ENCODE assay signal across 14 mouse cellular contexts in genomic region chr1:143709966-143710626, GRCm38 (mm10). TPM values are rescaled to one million over a fixed set of nuclear protein-coding genes. Genes with fewer than 3 reads are reported as not detected.
A peak's percentile ranks its signal among the peaks of the same experiment; 100 is the strongest.
DNase-seq lines count a peak whose midpoint lies in the region; ATAC-seq and TF ChIP-seq lines count a peak whose summit lies in the region.
"Had no signal": no experiment of that assay in that cellular context is flagged by ENCODE, and none has a peak within 500 bp of the region (broad histone marks: within the 10 kb centered on the region; RNA-seq: fewer than 3 reads in every experiment).

No protein-coding gene starts in this region.

- no peak overlapping the region for H3K4me2 ChIP-seq in liver, embryonic 11.5 days
- H3K4me2 ChIP-seq in embryonic facial prominence, embryonic 12.5 days (replicated peaks), result no peak overlapping the region
- no peak overlapping the region for H3K4me2 ChIP-seq in hindbrain, embryonic 14.5 days (replicated peaks)
- H3K4me2 ChIP-seq in myocyte (ENCODE audit: low read depth), result peak overlapping the region; percentile 6
- H3K4me2 ChIP-seq: heart, embryonic 12.5 days had no signal

- no peak overlapping the region for H3K4me3 ChIP-seq in liver, embryonic 11.5 days (ENCODE audit: low read depth, low read length)
- H3K4me3 ChIP-seq in embryonic facial prominence, embryonic 12.5 days, result no peak overlapping the region
- no peak overlapping the region for H3K4me3 ChIP-seq in hindbrain, embryonic 14.5 days (replicated peaks; ENCODE audit: low read length)
- H3K4me3 ChIP-seq in myocyte, result no peak overlapping the region
- H3K4me3 ChIP-seq in thymus, adult 2 months (ENCODE audit: control insufficient read depth, insufficient read depth, low read length), result no peak overlapping the region
- H3K4me3 ChIP-seq: erythroblast, embryonic 14.5 days; heart, embryonic 12.5 days had no signal

- DNase-seq in liver, embryonic 11.5 days (ENCODE audit: low spot score), result no peak
- DNase-seq in liver, result no peak
- no peak for DNase-seq in hindbrain, embryonic 14.5 days (ENCODE audit: low spot score)
- no peak for DNase-seq in thymus, adult 2 months
- no peak for DNase-seq in urinary bladder, postnatal 14 days (ENCODE audit: low spot score)
- no peak for DNase-seq in embryo, embryonic 10.5 days (ENCODE audit: low spot score)
- DNase-seq: kidney, adult 2 months; lung, adult 18-20 months; right cerebral cortex, postnatal 14 days had no signal

- no peak for TF ChIP-seq CTCF in thymus, adult 2 months (IDR thresholded peaks at IDR 0.05; ENCODE audit: borderline replicate concordance, control insufficient read depth, extremely low read depth, insufficient read depth, low read length, poor library complexity)

- ATAC-seq in liver, embryonic 11.5 days (replicated peaks; ENCODE audit: low FRiP score), result peak; percentile 41; the same call in 1 of the 2 replicates
- peak; percentile 72; the same call in 1 of the 2 replicates for ATAC-seq in embryonic facial prominence, embryonic 12.5 days (ENCODE audit: insufficient number of reproducible peaks, insufficient read depth, low FRiP score, low TSS enrichment)
- peak; percentile 62; the same call in 1 of the 2 replicates for ATAC-seq in hindbrain, embryonic 14.5 days (ENCODE audit: low FRiP score)
- ATAC-seq: midbrain, embryonic 16.5 days had no signal

- no peaks in the 10 kb centered on the region for H3K4me1 ChIP-seq in liver, embryonic 11.5 days (replicated peaks; ENCODE audit: control insufficient read depth, insufficient read depth, low read length)
- H3K4me1 ChIP-seq in embryonic facial prominence, embryonic 12.5 days, result 0 out of 2 replicates have a peak, but pooled peaks cover 5% of the 10 kb centered on the region
- no peaks in the 10 kb centered on the region for H3K4me1 ChIP-seq in hindbrain, embryonic 14.5 days (replicated peaks; ENCODE audit: control insufficient read depth, insufficient read depth, low read length)
- H3K4me1 ChIP-seq in thymus, adult 2 months (replicated peaks; ENCODE audit: control insufficient read depth, insufficient read depth, low read length), result no peaks in the 10 kb centered on the region

- no peaks in the 10 kb centered on the region for H3K36me3 ChIP-seq in liver, embryonic 11.5 days (ENCODE audit: control insufficient read depth, insufficient read depth, low read length)
- H3K36me3 ChIP-seq in embryonic facial prominence, embryonic 12.5 days, result no peaks in the 10 kb centered on the region
- no peaks in the 10 kb centered on the region for H3K36me3 ChIP-seq in hindbrain, embryonic 14.5 days (replicated peaks; ENCODE audit: control insufficient read depth, insufficient read depth)
- H3K36me3 ChIP-seq in myocyte (ENCODE audit: control insufficient read depth, insufficient read depth), result no peaks in the 10 kb centered on the region
- H3K36me3 ChIP-seq in thymus, adult 2 months (ENCODE audit: control insufficient read depth, insufficient read depth, low read length), result no peaks in the 10 kb centered on the region
- H3K36me3 ChIP-seq: heart, embryonic 12.5 days had no signal

- no peak for TF ChIP-seq POLR2A in myocyte (IDR thresholded peaks at IDR 0.05; ENCODE audit: insufficient read length, low read depth)
- TF ChIP-seq POLR2A in thymus, adult 2 months (IDR thresholded peaks at IDR 0.05; ENCODE audit: control insufficient read depth, extremely low read depth, insufficient read depth, low read length, poor library complexity), result no peak

- no peak overlapping the region for H3ac ChIP-seq in myocyte (ENCODE audit: control insufficient read depth, insufficient read length)

- WGBS in liver, embryonic 11.5 days, result 68% methylated on average over 7 of the region's 7 CpGs
- WGBS in embryonic facial prominence, embryonic 12.5 days, result 54% methylated on average over 7 of the region's 7 CpGs
- WGBS in hindbrain, embryonic 14.5 days, result 62% methylated on average over 7 of the region's 7 CpGs
- WGBS in thymus, adult 2 months, result 75% methylated on average over 7 of the region's 7 CpGs

- H3K9ac ChIP-seq in liver, embryonic 11.5 days (ENCODE audit: low read depth, low read length), result no peak overlapping the region
- H3K9ac ChIP-seq in embryonic facial prominence, embryonic 12.5 days, result no peak overlapping the region
- no peak overlapping the region for H3K9ac ChIP-seq in hindbrain, embryonic 14.5 days
- H3K9ac ChIP-seq: heart, embryonic 12.5 days had no signal

- H3K79me2 ChIP-seq in myocyte (ENCODE audit: control insufficient read depth, insufficient read depth), result no peaks in the 10 kb centered on the region

- no peak overlapping the region for H3K27ac ChIP-seq in liver, embryonic 11.5 days (ENCODE audit: low read depth, low read length)
- H3K27ac ChIP-seq in embryonic facial prominence, embryonic 12.5 days, result no peak overlapping the region
- no peak overlapping the region for H3K27ac ChIP-seq in hindbrain, embryonic 14.5 days
- H3K27ac ChIP-seq in thymus, adult 2 months (ENCODE audit: control insufficient read depth, insufficient read depth, low read length), result no peak overlapping the region

- H3K27me3 ChIP-seq in liver, embryonic 11.5 days (replicated peaks; ENCODE audit: control insufficient read depth, insufficient read depth, low read length), result no peaks in the 10 kb centered on the region
- H3K27me3 ChIP-seq in embryonic facial prominence, embryonic 12.5 days, result no peaks in the 10 kb centered on the region
- no peaks in the 10 kb centered on the region for H3K27me3 ChIP-seq in hindbrain, embryonic 14.5 days (ENCODE audit: control insufficient read depth, insufficient read depth, low read length)
- H3K27me3 ChIP-seq in myocyte (ENCODE audit: control insufficient read depth, insufficient read depth, insufficient read length), result no peaks in the 10 kb centered on the region
- no peaks in the 10 kb centered on the region for H3K27me3 ChIP-seq in thymus, adult 2 months (ENCODE audit: control insufficient read depth, insufficient read depth, low read length)
- H3K27me3 ChIP-seq: heart, embryonic 12.5 days had no signal

- H3K9me3 ChIP-seq in liver, embryonic 11.5 days (ENCODE audit: control insufficient read depth, low read length), result no peaks in the 10 kb centered on the region
- no peaks in the 10 kb centered on the region for H3K9me3 ChIP-seq in embryonic facial prominence, embryonic 12.5 days
- H3K9me3 ChIP-seq in hindbrain, embryonic 14.5 days (ENCODE audit: control insufficient read depth, low read length), result no peaks in the 10 kb centered on the region
- H3K9me3 ChIP-seq: heart, embryonic 12.5 days had no signal

TF ChIP-seq in myocyte, 11 proteins besides CTCF, POLR2A, EP300 and RAD21:
- no peak for TF ChIP-seq MYOG (IDR thresholded peaks at IDR 0.05; ENCODE audit: control insufficient read depth in 1 of 3, insufficient read depth in 1 of 3, insufficient read length in 2 of 3, low read depth in 2 of 3)

RNA-seq across cellular contexts. Expression of gene Glrx2, which starts 6.0 kb away (rescaled TPM):
- 72.9 and 79.5 TPM in 2 replicates for polyA plus RNA-seq in liver, embryonic 11.5 days (2014; fragmentation: Nextera tagmentation; extraction: Ambion mirVana)
- 125 and 129 TPM in 2 replicates for polyA plus RNA-seq in embryonic facial prominence, embryonic 12.5 days (2016; fragmentation: Nextera tagmentation; extraction: Ambion mirVana)
- polyA plus RNA-seq in hindbrain, embryonic 14.5 days (2014; fragmentation: Nextera tagmentation; extraction: Ambion mirVana), result 87.7 and 105 TPM in 2 replicates
- polyA plus RNA-seq in myocyte (2012; fragmentation: generic; extraction: Trizol), result 81.0 TPM
- 20.9 and 28.3 TPM in 2 replicates for polyA plus RNA-seq in thymus, adult 2 months (2012; rRNA removed)

RNA-seq across cellular contexts. Expression of gene Cdc73, which starts 7.4 kb away (rescaled TPM):
- 15.9 and 18.7 TPM in 2 replicates for polyA plus RNA-seq in liver, embryonic 11.5 days (2014; fragmentation: Nextera tagmentation; extraction: Ambion mirVana)
- 37.3 and 38.1 TPM in 2 replicates for polyA plus RNA-seq in embryonic facial prominence, embryonic 12.5 days (2016; fragmentation: Nextera tagmentation; extraction: Ambion mirVana)
- polyA plus RNA-seq in hindbrain, embryonic 14.5 days (2014; fragmentation: Nextera tagmentation; extraction: Ambion mirVana), result 15.4 and 17.4 TPM in 2 replicates
- polyA plus RNA-seq in myocyte (2012; fragmentation: generic; extraction: Trizol), result 15.6 TPM
- polyA plus RNA-seq in thymus, adult 2 months (2012; rRNA removed), result 2.7 and 3.6 TPM in 2 replicates
